Mouse (Mus musculus) hindbrain, embryonic 12.5 days (tissue): ENCODE measurements around the gene Prdx3. TPM values are rescaled to one million over a fixed set of nuclear protein-coding genes. Genes with fewer than 3 reads are reported as not detected.

Experiments
- ATAC-seq: fragments of 200-750 bp; cut with Nextera tagmentation; 2 replicates; pipeline ENCODE4 v1.8.0; 2017; ENCODE audit warnings: moderate TSS enrichment; ENCODE audit not compliant: low FRiP score
- H3K27ac ChIP-seq: fragments of 300-500 bp; sonication (generic); 2 replicates; pipeline ENCODE4 v1.5.1; 2016; ENCODE audit warnings: mild to moderate bottlenecking
- H3K27me3 ChIP-seq: fragments of 300-500 bp; sonication (generic); 2 replicates; pipeline ENCODE4 v1.6.1; 2016; ENCODE audit warnings: mild to moderate bottlenecking
- H3K36me3 ChIP-seq: fragments of 300-500 bp; sonication (generic); 2 replicates; pipeline ENCODE4 v1.6.1; 2016; ENCODE audit warnings: mild to moderate bottlenecking
- H3K4me1 ChIP-seq: fragments of 300-500 bp; sonication (generic); 2 replicates; pipeline ENCODE4 v1.6.1; 2016
- H3K4me2 ChIP-seq: fragments of 300-500 bp; sonication (generic); replicated peaks from 2 replicates; pipeline ENCODE4 v1.6.1; 2016; ENCODE audit warnings: mild to moderate bottlenecking
- H3K4me3 ChIP-seq: fragments of 300-500 bp; sonication (generic); 2 replicates; pipeline ENCODE4 v1.5.1; 2016; ENCODE audit warnings: mild to moderate bottlenecking
- H3K9ac ChIP-seq: fragments of 300-500 bp; sonication (generic); 2 replicates; pipeline ENCODE4 v1.6.1; 2016; ENCODE audit warnings: mild to moderate bottlenecking, moderate library complexity
- H3K9me3 ChIP-seq: fragments of 300-500 bp; sonication (generic); replicated peaks from 2 replicates; pipeline ENCODE4 v1.6.1; 2016; ENCODE audit warnings: mild to moderate bottlenecking
- WGBS: fragments of 180-500 bp; shearing (Covaris S2); methylation state at CpG from one replicate; pipeline ENCODE4 v1.1.7; 2016; 5-methylcytosine and 5-hydroxymethylcytosine counted together
- polyA plus RNA-seq: library from polyadenylated mRNA; unstranded; fragments of >200 nt; fragmentation: Nextera tagmentation; extraction: Ambion mirVana; gene quantifications from 2 replicates; pipeline ENCODE4 v1.2.1, GENCODE M21; 2016

Gene Prdx3
- polyA plus RNA-seq, 1 experiment from 2014 or later: 94.0 TPM

DNA sequence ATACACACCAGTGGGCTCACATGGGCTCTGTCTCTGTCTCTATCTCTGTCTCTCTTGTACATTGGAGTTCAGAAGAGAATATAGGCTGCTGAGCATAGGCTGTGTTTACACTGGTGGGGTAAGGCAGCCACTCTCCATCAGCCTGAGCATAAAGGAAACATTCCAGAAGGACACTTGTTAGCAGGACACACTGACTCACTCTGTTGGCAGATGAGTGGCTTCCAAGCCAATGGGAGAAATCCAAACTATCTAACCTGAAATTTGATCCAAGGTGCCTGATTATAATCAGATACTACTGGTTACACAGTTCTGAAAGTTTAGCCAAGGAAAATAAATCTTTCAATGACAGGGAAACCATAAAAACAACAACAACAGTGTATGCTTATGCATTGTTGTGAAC is 28.6 kb downstream of the Prdx3 start:
- no peak for ATAC-seq
- Histone ChIP-seq H3K4me3 (no peak overlapping the region), H3K4me2 (no peak overlapping the region), H3K36me3 (peaks cover 28% of the 10 kb centered on the region), H3K4me1 (no peaks in the 10 kb centered on the region), H3K9me3 (no peaks in the 10 kb centered on the region), H3K27ac (no peak overlapping the region), H3K27me3 (no peaks in the 10 kb centered on the region), H3K9ac (no peak overlapping the region)

DNA sequence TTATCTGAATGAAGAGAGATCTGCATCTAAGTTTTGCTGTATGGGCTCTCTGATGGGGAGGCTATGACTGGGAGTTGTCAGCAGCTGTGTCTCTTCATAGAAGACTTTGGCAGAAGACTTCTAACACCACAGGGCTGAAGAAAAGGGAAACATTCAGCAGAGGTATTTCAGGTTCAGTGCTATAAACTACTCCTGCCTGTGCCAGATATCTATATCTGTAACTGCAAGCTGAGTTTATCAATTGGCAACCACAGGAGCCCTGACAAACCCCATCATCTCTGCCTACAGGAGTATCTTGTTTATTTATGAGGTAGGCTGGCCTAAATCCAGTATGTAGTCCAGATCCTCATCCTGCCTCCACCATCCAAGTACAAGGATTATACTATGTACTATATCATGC is 31.0 kb downstream of the Prdx3 start:
- Histone ChIP-seq H3K27ac (no peak overlapping the region), H3K4me3 (no peak overlapping the region), H3K4me2 (no peak overlapping the region), H3K9ac (no peak overlapping the region), H3K36me3 (peaks cover 38% of the 10 kb centered on the region), H3K27me3 (no peaks in the 10 kb centered on the region), H3K4me1 (no peaks in the 10 kb centered on the region), H3K9me3 (no peaks in the 10 kb centered on the region)
- ATAC-seq: no peak

DNA sequence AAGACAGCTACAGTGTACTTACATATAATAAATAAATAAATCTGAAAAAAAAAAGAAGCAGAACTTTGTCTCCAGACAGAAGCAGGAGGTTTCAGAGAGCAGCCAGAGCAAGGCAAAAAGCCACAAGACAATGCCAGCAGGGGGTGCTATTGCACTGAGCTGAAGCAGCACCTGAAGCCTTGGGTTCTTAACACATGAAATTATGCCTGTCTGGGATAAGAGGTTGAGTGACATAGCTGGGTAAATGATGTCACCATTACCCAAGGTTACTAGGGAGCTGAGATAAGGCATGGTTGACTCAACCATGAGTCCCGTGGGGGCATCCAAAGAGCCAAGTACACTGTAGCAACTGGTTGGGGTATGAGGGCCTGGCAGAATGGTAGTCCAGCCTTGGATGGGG is 36.6 kb downstream of the Prdx3 start:
- Histone ChIP-seq H3K9ac (no peak overlapping the region), H3K4me1 (no peaks in the 10 kb centered on the region), H3K27ac (no peak overlapping the region), H3K27me3 (no peaks in the 10 kb centered on the region), H3K4me3 (no peak overlapping the region), H3K9me3 (no peaks in the 10 kb centered on the region), H3K4me2 (no peak overlapping the region), H3K36me3 (peaks cover 63% of the 10 kb centered on the region)
- no peak for ATAC-seq
- 80% methylated on average over 1 of the region's 1 CpGs for WGBS

DNA sequence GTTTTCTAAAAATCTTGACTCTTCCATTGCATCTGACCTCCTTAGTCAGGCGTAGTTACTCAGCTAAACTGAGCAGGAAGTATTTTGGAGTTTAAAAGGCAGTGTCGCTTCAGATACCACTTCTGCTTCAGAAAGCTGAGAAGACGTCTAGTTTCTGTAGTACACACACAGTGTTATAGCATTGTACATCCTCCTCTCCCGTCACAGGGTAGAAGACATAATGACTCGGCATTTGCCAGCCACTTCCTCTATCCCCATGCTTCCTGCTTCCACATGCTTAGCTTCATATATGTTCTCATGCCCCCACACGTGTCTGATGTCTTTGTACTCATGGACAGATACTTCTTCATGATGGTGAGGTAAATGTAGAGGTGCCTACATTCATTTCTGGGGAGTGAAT is 55.7 kb downstream of the Prdx3 start:
- Histone ChIP-seq H3K36me3 (peaks cover 57% of the 10 kb centered on the region), H3K27me3 (no peaks in the 10 kb centered on the region), H3K4me2 (no peak overlapping the region), H3K4me1 (no peaks in the 10 kb centered on the region), H3K9me3 (no peaks in the 10 kb centered on the region), H3K27ac (no peak overlapping the region), H3K9ac (no peak overlapping the region), H3K4me3 (no peak overlapping the region)
- ATAC-seq: no peak
- WGBS: 91% methylated on average over 6 of the region's 6 CpGs

Other genes with a start within 250 kb of the Prdx3 start
- gene Nanos1, start 118.6 kb downstream of the Prdx3 start, polyA plus RNA-seq: 9.0 and 9.6 TPM in 2 replicates
- 126 and 129 TPM in 2 replicates for gene Eif3a, start 83.9 kb downstream of the Prdx3 start, polyA plus RNA-seq
- gene Fam45a, start 63.0 kb downstream of the Prdx3 start, polyA plus RNA-seq: 38.2 and 43.5 TPM in 2 replicates
- 14.2 and 15.3 TPM in 2 replicates for gene Sfxn4, start 13.1 kb downstream of the Prdx3 start, polyA plus RNA-seq
- 2.6 and 3.9 TPM in 2 replicates for gene Grk5, start 15.2 kb upstream of the Prdx3 start, polyA plus RNA-seq